Mouse (Mus musculus): ENCODE measurements around the gene Paip2b. TPM values are rescaled to one million over a fixed set of nuclear protein-coding genes. Genes with fewer than 3 reads are reported as not detected.

Paip2b gene
- 65.0 and 65.4 TPM in 2 replicates for polyA plus RNA-seq (2012; rRNA removed)

DNA sequence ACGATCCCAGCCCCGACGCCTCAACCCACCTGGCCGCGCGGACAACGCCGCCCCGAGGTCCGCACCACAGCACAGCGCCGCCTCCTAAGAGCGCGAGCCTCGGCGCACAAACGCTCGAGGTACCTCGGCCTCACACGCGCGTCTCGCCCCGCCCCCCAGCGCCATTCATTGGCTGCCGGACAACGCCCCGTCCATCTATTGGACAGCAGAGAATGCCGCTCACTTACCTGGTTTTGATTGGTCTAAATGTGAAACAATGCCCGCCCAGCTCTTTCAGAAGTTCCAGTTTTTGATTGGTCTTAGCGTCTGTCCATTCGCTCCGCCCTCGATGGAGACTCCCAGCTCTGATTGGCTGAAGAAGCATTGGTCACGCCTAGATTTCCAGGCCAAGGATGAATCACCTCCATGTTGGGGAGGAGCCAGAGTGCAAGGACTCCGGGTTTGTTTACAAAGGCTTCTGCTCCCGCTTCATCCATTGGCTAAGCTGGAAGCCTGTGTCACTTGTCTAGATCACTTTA is at the start of gene Paip2b:
Gene Paip2b (minus strand): TSS at position 136 of the 518 bp plus-strand sequence.

DNA sequence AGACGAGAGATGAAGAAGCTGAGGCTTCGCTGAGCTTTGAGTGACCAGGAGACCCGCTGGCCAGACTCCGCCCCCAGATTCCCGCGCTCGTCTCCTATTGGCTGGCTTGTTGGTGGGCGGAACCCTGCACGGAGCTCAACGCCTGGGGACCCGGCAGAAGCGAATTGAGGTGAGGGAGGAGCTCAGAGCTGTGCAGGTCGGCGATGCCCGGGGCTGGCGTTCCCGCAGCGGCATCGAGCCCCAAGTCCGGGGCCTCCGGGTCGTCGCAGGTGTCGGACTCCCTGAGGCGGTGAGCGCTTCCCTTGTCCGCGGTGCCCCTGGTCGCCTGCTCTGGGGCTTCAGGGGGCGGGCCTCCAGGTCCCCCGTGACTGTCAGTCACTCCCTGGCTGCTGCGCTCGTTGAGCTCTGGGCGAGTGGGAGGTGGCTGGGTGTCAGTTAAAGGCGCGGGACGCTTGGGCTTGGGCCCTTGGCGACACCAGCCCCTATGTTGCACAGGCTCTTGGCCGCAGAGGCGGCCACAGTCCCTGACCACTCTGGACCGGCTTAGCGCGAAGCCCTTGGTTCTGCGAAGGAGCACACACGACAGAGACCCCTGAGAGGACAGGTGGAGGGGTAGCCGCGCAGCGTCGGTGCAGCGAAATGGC is 35.5 kb upstream of the Paip2b start, which contains the start of gene Zfp638:
Gene Zfp638 (plus strand): TSS at position 156 of the 644 bp plus-strand sequence.

DNA sequence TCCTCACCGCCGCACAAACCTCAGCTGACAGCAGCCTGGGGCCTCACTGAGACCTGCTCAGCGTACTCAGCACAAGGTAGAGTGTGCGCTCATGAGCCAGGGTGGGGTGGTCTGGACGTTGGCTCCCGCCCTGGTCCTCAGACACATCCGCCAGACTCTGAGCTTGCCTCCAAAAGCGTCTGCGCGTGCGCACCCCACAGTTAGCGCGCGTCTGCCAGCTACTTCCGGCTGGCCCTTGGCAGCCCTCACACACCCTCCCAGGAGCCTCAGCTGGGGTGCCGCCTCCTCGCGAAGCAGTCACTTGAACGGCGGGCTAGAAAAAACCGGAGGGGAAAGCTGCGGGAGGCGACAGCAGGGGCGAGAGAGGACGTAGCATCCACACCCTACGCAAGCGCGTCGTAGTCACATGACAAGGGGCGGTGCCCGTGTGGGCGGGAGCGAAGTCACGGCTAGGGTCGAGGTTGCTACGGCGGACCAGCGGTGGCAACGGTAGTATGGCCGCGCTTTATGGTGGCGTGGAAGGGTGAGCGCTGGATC is 36.7 kb downstream of the Paip2b start, which contains the start of gene Nagk:
Gene Nagk (plus strand): TSS at position 223 of the 537 bp plus-strand sequence.

DNA sequence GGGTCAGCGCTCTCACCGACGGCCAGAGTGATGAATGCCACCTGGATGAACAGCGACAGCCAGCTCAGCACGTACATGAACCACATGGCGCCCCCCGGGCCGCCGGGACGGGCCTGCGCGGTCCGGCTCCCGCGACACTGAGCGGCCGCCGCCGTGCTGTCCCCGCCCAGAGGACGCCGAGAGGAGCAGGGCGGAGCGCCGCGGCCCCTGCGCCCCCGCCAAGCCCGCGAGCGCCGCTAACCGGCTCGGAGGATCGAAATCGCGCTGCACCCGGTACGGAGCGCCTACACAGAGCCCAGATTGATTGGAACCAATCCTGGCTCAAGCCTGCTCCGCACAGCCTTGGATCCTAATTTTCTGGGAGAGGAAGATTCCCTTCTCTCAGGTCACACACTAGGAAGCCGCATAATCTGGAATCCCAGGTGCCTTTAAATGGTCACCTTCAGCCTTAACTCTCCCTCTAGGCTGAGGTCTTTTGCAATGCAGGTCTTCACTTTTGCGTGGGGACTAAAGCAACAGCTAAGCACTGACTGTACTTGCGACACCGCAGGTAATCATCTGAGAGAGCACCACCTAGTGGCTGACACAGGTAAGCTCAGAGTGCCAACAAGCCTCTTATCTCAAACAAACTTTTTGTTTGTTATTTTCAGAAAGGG is 55.8 kb downstream of the Paip2b start, which contains the start of gene Tex261:
Gene Tex261 (minus strand): TSS at position 176 of the 656 bp plus-strand sequence.

DNA sequence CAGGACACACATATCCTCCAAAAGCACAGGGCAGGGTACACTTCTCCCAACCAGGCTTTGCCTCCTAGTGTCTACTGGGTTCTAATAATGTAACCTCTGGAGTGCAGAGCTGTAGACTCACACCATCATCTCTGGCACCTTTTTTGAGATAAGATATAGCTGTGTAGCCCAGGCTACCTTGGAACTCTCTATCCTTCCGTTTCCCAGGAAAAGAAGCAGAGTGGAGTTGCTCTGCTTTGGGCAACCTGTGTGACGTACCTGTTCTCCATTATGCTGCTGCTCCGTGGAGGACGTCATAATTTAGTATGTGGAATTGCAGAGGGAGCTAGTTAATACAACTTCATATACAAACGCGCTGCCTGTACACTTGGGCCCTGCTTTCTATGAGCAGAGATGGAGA is 69.2 kb downstream of the Paip2b start, which contains the start of gene Ankrd53:
Gene Ankrd53 (plus strand): TSS at position 301 of the 400 bp plus-strand sequence.

Other genes with a start within 250 kb of the Paip2b start
- not detected in 2 replicates for gene Clec4f, start 175.6 kb downstream of the Paip2b start, polyA plus RNA-seq (2012; rRNA removed)
- 0.03 and 0.05 TPM in 2 replicates for gene Cd207, start 153.9 kb downstream of the Paip2b start, polyA plus RNA-seq (2012; rRNA removed)
- gene Vax2, start 120.5 kb downstream of the Paip2b start, polyA plus RNA-seq (2012; rRNA removed): not detected in 2 replicates
- gene Atp6v1b1, start 88.8 kb downstream of the Paip2b start, polyA plus RNA-seq (2012; rRNA removed): 0.48 and 0.65 TPM in 2 replicates
- gene Ankrd53, start 69.1 kb downstream of the Paip2b start, polyA plus RNA-seq (2012; rRNA removed): not detected in 2 replicates
- gene Tex261, start 55.9 kb downstream of the Paip2b start, polyA plus RNA-seq (2012; rRNA removed): 48.1 and 49.5 TPM in 2 replicates
- gene Nagk, start 36.8 kb downstream of the Paip2b start, polyA plus RNA-seq (2012; rRNA removed): 58.7 and 61.4 TPM in 2 replicates
- gene Zfp638, start 35.4 kb upstream of the Paip2b start, polyA plus RNA-seq (2012; rRNA removed): 66.2 and 68.6 TPM in 2 replicates
- gene Dysf, start 176.8 kb upstream of the Paip2b start, polyA plus RNA-seq (2012; rRNA removed): 2.1 and 2.5 TPM in 2 replicates